Mouse (Mus musculus) ovary, postnatal 14 days (tissue): Measurements from ENCODE around the gene Stt3b.
A peak's percentile ranks its signal among the peaks of the same experiment; 100 is the strongest.

ENCODE experiments used
- DNase-seq: peaks from one replicate; pipeline ENCODE4 v3.0.0; 2022; ENCODE audit warnings: low spot score

Gene Stt3b

GRCm38 (mm10) chr9:115310346-115311222, at the start of gene Stt3b:
Stt3b (minus strand) TSS chr9:115310421.
- peak; percentile 99 for DNase-seq

GRCm38 (mm10) chr9:115358421-115358820, 48.2 kb upstream of the Stt3b start:
- DNase-seq, result no peak

DNA sequence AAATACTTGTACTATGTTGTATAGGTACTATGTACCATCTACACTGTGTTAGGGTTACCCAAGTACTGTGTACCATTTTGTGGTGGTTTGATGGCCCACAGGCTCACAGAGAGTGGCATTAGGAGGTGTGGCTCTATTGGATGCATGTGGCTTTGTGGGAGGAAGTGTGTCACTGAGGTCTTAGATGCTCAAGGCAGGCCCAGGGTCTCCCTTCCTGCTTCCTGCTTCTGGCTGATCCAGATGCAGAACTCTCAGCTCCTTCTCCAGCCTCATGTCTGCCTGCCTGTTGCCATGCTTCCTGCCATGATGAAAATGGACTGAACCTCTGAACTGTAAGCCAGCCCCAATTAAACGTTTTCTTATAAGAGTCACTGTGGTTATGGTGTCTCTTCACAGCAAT, 47.8 kb upstream of the Stt3b start:
- DNase-seq, result no peak

- DNase-seq, result no peak
These were observed 46.7 kb upstream of the Stt3b start for GRCm38 (mm10) chr9:115356731-115357458.

- DNase-seq, result no peak
These were observed 45.8 kb upstream of the Stt3b start for GRCm38 (mm10) chr9:115355972-115356371.

- DNase-seq, result no peak
These were observed 39.7 kb upstream of the Stt3b start for GRCm38 (mm10) chr9:115349741-115350512.

DNA sequence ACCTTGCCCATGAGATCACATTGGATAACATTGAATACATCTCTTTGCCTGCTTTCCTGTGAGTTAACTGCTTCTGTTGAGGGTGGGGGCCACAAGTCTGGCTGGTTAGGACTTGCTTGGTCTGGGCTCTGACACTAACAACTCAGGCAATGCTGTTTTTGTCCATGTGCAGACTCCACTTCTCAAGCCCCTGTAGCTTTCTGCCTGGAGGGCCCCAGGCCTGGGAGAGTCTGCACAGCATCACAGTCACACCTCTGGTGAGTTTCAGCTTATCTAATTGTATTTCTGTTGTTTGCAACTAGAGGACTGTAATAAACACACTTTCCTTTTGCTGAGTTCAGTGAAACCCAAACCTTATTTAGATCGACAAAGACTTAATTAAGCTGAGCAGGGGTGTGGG, 38.9 kb upstream of the Stt3b start:
- no peak for DNase-seq

DNA sequence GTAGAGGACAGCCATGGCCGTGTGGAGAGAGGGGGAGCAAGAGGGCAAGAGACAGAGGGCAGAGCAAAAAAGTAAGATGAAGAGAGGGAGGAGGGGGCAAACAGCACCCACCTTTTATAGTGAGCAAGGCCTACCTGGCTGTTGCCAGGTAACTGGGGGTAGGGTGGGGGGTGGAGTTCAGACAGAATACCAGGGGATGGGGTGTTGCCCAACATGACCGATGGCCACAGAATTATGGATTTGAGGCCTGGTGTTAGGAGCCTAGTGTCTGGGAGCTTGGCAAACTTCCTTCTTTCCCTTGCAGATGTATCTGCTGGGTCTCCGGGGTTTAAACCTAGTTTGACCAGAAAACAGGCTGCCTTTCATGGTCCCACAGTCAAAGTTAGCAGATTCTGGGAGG, 34.7 kb upstream of the Stt3b start:
- no peak for DNase-seq

DNA sequence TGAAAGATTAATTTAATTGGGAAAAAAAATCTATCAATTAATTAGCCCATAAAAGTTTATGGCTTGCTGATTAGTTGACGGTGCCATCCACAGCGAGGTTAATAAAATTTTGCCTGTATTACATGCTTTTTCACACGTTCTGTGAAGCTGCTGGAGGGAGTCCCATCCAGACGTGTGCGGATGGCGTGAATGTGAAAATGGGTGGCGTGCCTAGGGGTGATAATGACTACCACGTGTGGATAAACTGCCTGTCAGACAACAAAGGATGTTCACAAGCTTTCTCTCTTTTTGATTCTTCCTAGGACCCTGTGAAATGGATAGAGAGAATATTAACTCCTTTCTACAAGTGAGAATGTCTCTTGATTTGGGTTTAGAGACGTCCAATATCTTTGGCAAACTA, 31.4 kb upstream of the Stt3b start:
- no peak for DNase-seq

DNA sequence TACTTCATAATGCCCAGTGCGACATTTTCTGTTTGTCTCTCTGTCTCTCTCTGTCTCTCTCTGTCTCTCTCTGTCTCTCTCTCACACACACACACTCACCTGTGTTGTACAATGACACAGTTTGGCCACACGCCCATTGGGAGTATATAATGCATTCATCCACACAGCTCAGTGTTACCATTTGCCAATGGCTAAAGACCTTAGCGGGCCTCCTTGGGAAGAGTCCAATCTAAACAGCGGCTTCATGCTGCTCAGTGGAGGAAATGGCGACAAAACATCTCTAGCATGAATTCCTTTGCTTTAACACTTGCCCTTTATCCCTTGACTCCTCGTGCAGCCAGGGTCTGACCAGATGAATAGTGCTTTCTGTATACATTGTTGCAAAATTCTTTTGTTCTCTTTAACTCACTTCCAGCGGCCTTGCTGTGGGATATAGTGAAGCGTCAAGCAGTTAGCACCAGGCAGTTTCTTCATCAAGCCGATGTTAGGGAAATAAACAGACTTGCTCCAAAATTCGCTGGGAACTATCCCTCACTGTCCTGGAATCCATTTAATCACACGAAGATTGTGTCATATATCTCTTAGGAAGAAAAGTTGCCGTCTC, 30.1 kb upstream of the Stt3b start:
- no peak for DNase-seq

DNA sequence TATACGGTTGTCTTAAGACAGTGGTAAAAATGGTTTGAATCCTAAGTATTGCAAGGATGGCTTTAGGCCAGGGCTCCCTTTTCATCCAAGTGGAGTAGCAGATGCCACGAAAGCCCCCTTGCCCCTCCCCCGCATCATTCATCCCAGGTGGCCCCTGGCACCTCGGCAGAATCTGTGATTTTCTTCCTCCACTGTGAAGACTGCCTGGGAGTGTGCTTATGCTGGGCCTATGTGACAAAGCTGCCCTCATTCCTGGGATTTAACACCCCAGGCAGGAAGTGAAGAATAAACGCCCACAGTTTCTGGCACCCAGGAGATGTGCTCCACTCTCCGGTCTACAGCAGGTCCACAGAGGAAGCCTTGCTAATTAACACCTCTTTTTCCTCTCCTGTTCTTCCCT, 28.6 kb upstream of the Stt3b start:
- no peak for DNase-seq

- DNase-seq, result no peak
These were observed 22.8 kb upstream of the Stt3b start for GRCm38 (mm10) chr9:115333016-115333415.

- DNase-seq, result no peak
These were observed 22.1 kb upstream of the Stt3b start for GRCm38 (mm10) chr9:115332339-115332738.

- DNase-seq, result no peak
These were observed 20.7 kb upstream of the Stt3b start for GRCm38 (mm10) chr9:115330861-115331476.

DNA sequence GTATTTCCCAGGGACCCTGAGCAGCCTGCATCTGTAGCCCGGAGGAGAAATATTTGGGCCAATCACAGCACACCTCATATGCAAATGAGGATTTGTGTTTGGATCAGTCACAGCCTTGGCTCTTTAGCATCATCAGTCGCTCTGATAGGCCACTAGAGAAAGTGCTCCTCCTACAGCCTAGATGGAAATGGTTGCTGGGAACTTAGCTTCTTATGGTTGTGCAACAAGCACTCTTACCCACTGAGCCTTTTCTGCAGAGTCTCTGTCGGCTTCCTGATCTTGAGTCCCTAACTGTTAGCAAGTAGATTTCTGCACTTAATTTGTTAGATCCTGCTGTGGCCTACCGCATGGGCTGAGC, 16.3 kb upstream of the Stt3b start:
- DNase-seq, result no peak

DNA sequence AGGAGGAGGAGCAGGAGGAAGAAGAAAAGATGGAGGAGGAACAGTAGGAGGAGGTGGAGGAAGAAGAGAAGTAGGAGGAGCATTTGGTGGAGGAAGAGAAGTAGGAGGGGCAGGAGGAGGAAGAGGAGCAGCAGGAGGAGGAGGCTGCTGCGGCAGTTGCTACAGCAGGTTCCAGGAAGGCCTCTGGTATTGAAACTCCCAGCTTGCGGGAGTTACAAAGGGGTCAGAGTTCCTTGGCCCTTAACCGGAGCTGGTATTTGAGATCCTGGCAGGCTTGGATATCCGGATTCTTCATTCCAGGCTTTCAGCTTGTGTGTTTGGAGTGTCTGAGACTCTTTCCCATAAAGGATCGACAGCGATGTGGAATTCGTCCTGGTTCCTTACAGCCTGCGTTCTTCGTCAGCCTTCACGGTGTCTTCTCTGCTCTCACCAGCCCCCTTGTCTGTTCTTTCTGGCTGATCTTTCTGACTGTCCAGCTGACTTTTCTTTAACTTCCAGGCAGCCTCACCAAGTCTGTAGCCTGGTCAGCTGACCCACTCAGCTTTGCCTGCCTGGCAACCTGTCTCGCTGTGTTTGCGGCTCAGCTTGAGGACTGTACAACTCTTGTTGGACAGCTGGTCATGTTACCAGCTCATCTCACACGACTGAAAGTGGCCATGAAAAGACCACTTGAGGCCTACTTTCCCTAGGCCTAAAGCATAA, 15.8 kb upstream of the Stt3b start:
- DNase-seq, result no peak

GRCm38 (mm10) chr9:115323572-115323971, 13.4 kb upstream of the Stt3b start:
- no peak for DNase-seq

GRCm38 (mm10) chr9:115322385-115322784, 12.2 kb upstream of the Stt3b start:
- DNase-seq, result no peak

DNA sequence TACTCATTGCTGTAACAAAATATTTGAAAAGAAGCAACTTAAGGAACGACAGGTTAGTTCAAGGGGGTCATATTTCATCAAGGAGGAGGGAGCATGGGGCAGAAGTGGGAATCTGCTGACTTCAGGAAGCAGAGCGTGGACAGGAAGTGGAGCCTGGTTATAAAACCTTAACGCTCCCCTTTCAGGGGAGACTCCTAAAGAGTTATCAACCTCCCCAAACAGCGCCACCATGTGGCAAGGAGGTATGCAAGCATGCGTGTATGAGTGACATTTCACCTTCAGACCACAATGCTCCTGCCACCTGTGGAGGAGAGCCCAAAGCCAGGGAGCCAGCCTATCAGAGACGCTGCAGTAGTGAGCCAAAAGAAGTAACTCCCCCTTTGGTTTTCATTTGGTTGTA, 10.8 kb upstream of the Stt3b start:
- no peak for DNase-seq

DNA sequence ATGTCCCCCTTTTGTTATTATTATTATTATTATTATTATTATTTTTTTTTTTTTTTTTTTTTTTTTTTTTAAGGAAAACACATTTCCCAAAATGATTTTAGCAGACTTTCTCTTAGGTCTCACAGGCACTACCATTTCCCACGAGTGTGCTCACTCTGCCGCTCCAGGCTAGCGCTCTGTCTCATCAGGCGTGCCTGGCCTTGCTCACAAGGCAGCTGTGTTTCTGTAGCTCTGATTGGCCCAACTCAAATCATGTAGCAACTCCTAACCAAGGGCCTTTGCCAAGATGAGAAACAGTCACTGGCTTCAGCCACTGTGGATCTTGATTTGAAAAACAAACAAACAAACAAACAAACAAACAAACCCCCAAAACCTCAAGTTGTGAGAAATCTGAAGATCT, 9.9 kb upstream of the Stt3b start:
- no peak for DNase-seq
